Mouse (Mus musculus) lung, postnatal 0 days (tissue): Measurements from ENCODE around the gene Trmt44. TPM values are rescaled to one million over a fixed set of nuclear protein-coding genes. Genes with fewer than 3 reads are reported as not detected.

Experiments
- ATAC-seq: fragments of 200-750 bp; cut with Nextera tagmentation; 2 replicates; pipeline ENCODE4 v1.8.0; 2017; ENCODE audit warnings: moderate library complexity
- DNase-seq: peaks from one replicate; pipeline ENCODE4 v3.0.0-alpha.2; 2016; ENCODE audit warnings: low spot score
- H3K27ac ChIP-seq: fragments of 300-500 bp; sonication (generic); 2 replicates; pipeline ENCODE4 v1.5.1; 2014; ENCODE audit warnings: antibody characterized with exemption, mild to moderate bottlenecking, low read length, mixed read lengths
- H3K27me3 ChIP-seq: fragments of 300-500 bp; sonication (generic); replicated peaks from 2 replicates; pipeline ENCODE4 v1.6.1; 2014; ENCODE audit warnings: low read length, mixed read lengths; ENCODE audit not compliant: insufficient read depth
- H3K36me3 ChIP-seq: fragments of 300-500 bp; sonication (generic); 2 replicates; pipeline ENCODE4 v1.6.1; 2014; ENCODE audit warnings: low read length, mixed read lengths; ENCODE audit not compliant: insufficient read depth
- H3K4me1 ChIP-seq: fragments of 300-500 bp; sonication (generic); 2 replicates; pipeline ENCODE4 v1.6.1; 2014; ENCODE audit warnings: antibody characterized with exemption, low read depth, low read length, mixed read lengths; ENCODE audit not compliant: insufficient read depth
- H3K4me2 ChIP-seq: fragments of 300-500 bp; sonication (generic); replicated peaks from 2 replicates; pipeline ENCODE4 v1.6.1; 2014; ENCODE audit warnings: low read depth, mild to moderate bottlenecking, low read length, moderate library complexity, mixed read lengths
- H3K4me3 ChIP-seq: fragments of 300-500 bp; sonication (generic); 2 replicates; pipeline ENCODE4 v1.5.1; 2014; ENCODE audit warnings: low read depth, low read length
- H3K9ac ChIP-seq: fragments of 300-500 bp; sonication (generic); replicated peaks from 2 replicates; pipeline ENCODE4 v1.6.1; 2014; ENCODE audit warnings: low read depth, mild to moderate bottlenecking
- H3K9me3 ChIP-seq: fragments of 300-500 bp; sonication (generic); 2 replicates; pipeline ENCODE4 v1.6.1; 2016; ENCODE audit warnings: low read length, mixed read lengths
- CTCF ChIP-seq: IDR thresholded peaks from 2 replicates; pipeline ENCODE4 v1.5.1; 2016; ENCODE audit warnings: antibody characterized with exemption, mild to moderate bottlenecking
- EP300 ChIP-seq: IDR thresholded peaks from 2 replicates; pipeline ENCODE4 v1.6.1; 2016; ENCODE audit warnings: antibody characterized with exemption, mild to moderate bottlenecking, control low read depth
- WGBS: fragments of 180-500 bp; shearing (Covaris S2); extraction: QIAGEN DNeasy Blood & Tissue Kit; methylation state at CpG from one replicate; pipeline ENCODE4 v1.1.7; 2014; 5-methylcytosine and 5-hydroxymethylcytosine counted together
- polyA plus RNA-seq: library from polyadenylated mRNA; unstranded; fragments of >200 nt; fragmentation: Nextera tagmentation; extraction: Ambion mirVana; gene quantifications from 2 replicates; pipeline ENCODE4 v1.2.1, GENCODE M21; 2015

The Trmt44 gene
- polyA plus RNA-seq, 1 experiment from 2014 or later, result 3.4 TPM

DNA sequence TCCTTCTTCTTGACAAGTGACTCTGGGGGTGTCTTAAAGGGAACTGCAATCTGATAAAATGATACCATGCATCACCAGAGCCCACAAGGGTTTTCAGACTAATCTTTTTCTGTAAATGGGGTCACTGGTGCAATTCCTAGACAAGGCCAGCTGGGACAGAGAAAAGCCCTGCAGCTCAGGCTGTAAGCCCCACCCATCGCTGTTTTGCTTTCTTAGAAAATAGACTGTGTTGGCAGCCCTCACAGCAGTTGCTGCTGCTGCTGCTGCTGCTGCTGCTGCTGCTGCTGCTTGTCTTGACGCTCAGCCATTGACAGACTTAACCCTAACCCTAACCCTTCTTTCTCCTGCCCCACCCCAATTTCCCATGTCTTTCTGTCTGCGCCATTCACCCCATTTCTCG, 35.3 kb downstream of the Trmt44 start:
- H3K4me3 ChIP-seq, result no peak overlapping the region
- ATAC-seq (no peak), DNase-seq (peak; percentile 22)
- 59% methylated on average over 4 of the region's 4 CpGs for WGBS
- no peak overlapping the region for H3K9ac ChIP-seq
- H3K4me2 ChIP-seq, result no peak overlapping the region
- no peaks in the 10 kb centered on the region for H3K27me3 ChIP-seq
- H3K36me3 ChIP-seq, result no peaks in the 10 kb centered on the region
- TF ChIP-seq CTCF, result no peak
- TF ChIP-seq EP300, result no peak
- H3K4me1 ChIP-seq, result no peaks in the 10 kb centered on the region
- H3K27ac ChIP-seq, result no peak overlapping the region
- H3K9me3 ChIP-seq, result no peaks in the 10 kb centered on the region

DNA sequence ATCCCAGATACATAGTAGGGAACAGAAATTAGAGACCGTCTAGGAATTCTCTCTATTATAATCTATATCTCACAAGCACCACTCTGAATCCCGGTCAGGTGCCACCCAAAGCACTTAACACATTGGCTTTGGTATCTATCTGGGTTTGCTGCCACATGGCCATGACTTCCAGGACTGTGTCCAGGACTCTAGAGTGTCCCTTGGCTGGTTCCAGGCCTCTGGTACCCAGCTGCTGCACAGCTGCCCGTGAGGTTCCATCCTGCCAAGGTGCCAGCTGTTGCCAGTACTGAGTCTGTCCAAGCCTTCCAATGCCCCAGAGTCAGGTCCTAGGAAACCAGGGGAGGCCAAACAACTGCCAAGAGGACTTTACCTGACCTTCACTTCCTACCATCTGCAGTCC, 36.8 kb downstream of the Trmt44 start:
- no peak for ATAC-seq
- DNase-seq, result no peak
- H3K27ac ChIP-seq, result no peak overlapping the region
- TF ChIP-seq CTCF (no peak), EP300 (no peak)
- no peak overlapping the region for H3K4me2 ChIP-seq
- whole genome bisulfite sequencing, result 81% methylated on average over 3 of the region's 3 CpGs
- no peak overlapping the region for H3K4me3 ChIP-seq
- H3K9me3 ChIP-seq, result no peaks in the 10 kb centered on the region
- H3K36me3 ChIP-seq, result no peaks in the 10 kb centered on the region
- no peaks in the 10 kb centered on the region for H3K4me1 ChIP-seq
- H3K27me3 ChIP-seq, result no peaks in the 10 kb centered on the region
- H3K9ac ChIP-seq, result no peak overlapping the region

DNA sequence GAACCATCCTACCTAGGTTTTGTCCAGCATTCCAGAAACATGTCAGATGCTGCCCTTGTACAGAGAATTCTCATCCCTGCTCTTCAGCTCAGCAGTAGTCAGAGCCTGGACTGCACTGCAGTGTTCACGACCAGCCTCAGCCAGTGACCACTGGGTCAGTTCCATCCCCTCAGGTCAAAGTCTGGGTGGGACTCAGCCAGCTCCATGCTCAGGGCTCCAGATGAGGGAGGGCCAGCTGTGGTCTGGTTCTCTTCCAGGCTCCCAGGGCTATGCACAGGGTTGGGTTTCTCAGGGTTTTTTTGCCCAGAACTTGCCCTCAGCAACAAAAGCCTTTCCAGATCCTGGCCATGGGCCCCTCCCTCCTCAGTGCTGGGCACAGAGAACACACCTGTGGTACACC, 37.4 kb downstream of the Trmt44 start:
- H3K4me3 ChIP-seq, result no peak overlapping the region
- WGBS, result 50% methylated on average over 1 of the region's 1 CpGs
- H3K27me3 ChIP-seq, result no peaks in the 10 kb centered on the region
- H3K9ac ChIP-seq, result no peak overlapping the region
- no peak overlapping the region for H3K27ac ChIP-seq
- TF ChIP-seq EP300, result no peak
- no peak for TF ChIP-seq CTCF
- no peaks in the 10 kb centered on the region for H3K4me1 ChIP-seq
- ATAC-seq, result no peak
- H3K4me2 ChIP-seq, result no peak overlapping the region
- H3K9me3 ChIP-seq, result no peaks in the 10 kb centered on the region
- H3K36me3 ChIP-seq, result no peaks in the 10 kb centered on the region
- no peak for DNase-seq

DNA sequence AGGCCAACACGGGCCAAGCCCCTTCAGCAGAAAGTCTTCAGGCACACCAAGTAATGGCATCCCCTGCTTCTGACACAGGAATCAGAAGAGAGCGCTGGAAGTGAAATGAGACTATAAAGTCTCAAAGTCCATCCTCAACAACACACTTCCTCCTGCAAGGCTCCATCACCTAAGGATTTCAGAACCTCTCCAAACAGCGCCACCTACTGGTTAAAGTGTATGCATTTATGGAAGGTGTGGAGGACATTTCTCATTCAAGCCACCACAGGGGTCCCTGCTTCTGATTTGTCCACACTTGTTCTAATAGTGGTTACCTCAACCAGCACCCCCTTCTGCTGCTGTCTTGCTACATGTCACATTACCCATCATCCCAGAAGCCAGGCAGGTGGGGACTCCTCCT, 38.6 kb downstream of the Trmt44 start:
- H3K36me3 ChIP-seq, result no peaks in the 10 kb centered on the region
- H3K4me1 ChIP-seq, result no peaks in the 10 kb centered on the region
- no peak overlapping the region for H3K4me3 ChIP-seq
- TF ChIP-seq EP300 (no peak), CTCF (peak; percentile 51)
- no peak overlapping the region for H3K9ac ChIP-seq
- ATAC-seq, result no peak
- H3K27me3 ChIP-seq, result no peaks in the 10 kb centered on the region
- DNase-seq, result no peak
- WGBS, result 56% methylated on average over 3 of the region's 3 CpGs
- no peak overlapping the region for H3K4me2 ChIP-seq
- H3K27ac ChIP-seq, result no peak overlapping the region
- H3K9me3 ChIP-seq, result no peaks in the 10 kb centered on the region

DNA sequence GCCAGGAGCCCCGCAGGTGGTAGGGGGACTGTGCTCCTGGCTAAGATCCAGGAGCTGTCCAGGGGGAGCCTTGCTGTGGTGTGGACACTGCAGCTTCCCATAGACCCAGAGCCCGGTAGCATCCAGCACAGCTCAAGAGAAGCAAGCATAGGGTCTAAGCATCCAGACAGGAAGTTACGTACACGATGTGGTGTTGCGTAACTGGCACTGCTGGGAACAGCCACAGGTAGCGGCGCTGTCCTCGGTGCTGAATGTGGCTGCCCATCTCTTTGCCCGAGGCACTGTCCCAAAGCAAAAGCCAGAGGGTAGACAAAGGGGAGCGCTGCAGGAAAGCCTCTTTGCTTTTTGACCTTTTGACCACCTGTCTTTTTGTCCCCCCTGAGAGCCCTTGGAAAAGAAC, 43.3 kb downstream of the Trmt44 start:
- Histone ChIP-seq H3K4me2 (no peak overlapping the region), H3K27me3 (no peaks in the 10 kb centered on the region), H3K27ac (no peak overlapping the region), H3K9ac (no peak overlapping the region), H3K4me3 (no peak overlapping the region), H3K4me1 (no peaks in the 10 kb centered on the region), H3K9me3 (no peaks in the 10 kb centered on the region), H3K36me3 (no peaks in the 10 kb centered on the region)
- DNase-seq (peak; percentile 68), ATAC-seq (no peak)
- WGBS, result 14% methylated on average over 10 of the region's 10 CpGs
- no peak for TF ChIP-seq CTCF

DNA sequence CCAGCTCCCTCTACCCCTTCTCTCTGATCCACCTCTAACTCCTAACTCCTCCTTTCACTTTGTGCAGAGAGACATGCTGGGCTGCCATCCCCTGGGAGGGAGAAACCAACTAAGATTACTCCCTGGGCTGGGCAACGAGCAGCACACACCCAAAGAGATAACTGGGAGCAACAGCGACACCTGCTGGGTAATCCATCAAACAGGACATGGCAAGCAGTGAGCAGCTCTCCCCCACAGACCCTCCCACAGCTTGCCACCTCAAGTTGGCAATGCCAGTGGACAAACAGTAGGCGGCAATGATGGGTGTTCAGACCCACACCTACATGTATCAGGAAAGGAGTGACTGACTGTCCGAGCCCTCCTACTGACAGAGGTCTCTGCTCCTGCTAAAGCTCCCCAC, 44.4 kb downstream of the Trmt44 start:
- Histone ChIP-seq H3K4me3 (no peak overlapping the region), H3K36me3 (no peaks in the 10 kb centered on the region), H3K4me1 (no peaks in the 10 kb centered on the region), H3K4me2 (no peak overlapping the region), H3K9me3 (no peaks in the 10 kb centered on the region), H3K9ac (no peak overlapping the region), H3K27me3 (peaks cover 4% of the 10 kb centered on the region; the same call in 1 of the 2 replicates), H3K27ac (no peak overlapping the region)
- ATAC-seq, result no peak
- DNase-seq, result peak; percentile 50
- TF ChIP-seq CTCF, result peak; percentile 64
- no peak for TF ChIP-seq EP300
- 18% methylated on average over 4 of the region's 4 CpGs for WGBS

DNA sequence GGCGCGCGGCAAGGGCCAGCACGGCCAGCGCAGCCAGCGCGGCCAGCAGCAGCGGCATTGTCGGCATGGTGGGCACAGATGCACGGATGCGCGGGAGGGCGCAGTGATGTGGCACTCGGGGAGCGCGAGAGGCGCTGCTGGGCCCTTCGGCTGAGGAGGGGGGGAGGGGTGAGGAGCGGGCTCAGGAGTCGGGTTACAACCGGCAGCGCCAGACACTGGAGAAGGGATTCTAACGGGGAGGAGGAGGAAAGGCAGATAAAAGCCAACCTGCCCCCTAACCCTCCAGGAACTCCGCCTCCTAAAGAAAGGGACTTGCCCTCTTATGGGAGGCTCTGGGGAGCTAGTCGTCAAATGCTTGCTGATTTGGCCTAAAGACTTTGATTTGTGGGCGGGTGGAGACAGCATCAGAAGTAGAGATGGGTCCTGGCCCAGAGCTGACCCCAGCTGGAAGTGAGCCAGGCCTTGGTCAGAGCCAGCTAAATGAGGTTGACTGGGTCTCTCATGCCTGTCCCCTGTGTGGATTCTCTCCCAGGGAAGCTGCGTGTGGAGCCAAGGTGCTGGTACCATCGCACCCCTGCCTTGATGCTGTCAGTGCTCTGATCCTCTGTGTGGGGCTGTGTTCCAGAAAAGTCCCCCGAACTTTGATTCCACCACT, 49.3 kb downstream of the Trmt44 start, which contains the start of gene Cpz:
Gene Cpz, minus strand, starts transcription at position 230 of the 655 bp plus-strand sequence.
- H3K4me1 ChIP-seq, result no peaks in the 10 kb centered on the region
- ATAC-seq (peak; percentile 73), DNase-seq (peak; percentile 76)
- H3K36me3 ChIP-seq, result no peaks in the 10 kb centered on the region
- 0 out of 2 replicates have a peak within 1 kb of the TSS, but pooled peaks have one; percentile 5 for H3K4me2 ChIP-seq
- TF ChIP-seq CTCF, result peak; percentile 35; the same call in 1 of the 2 replicates
- no peak for TF ChIP-seq EP300
- H3K27me3 ChIP-seq, result peaks cover 19% of the 10 kb centered on the region; the same call in 1 of the 2 replicates
- H3K27ac ChIP-seq, result no peak within 1 kb of the TSS
- WGBS, result 1% methylated on average over 26 of the region's 29 CpGs
- no peaks in the 10 kb centered on the region for H3K9me3 ChIP-seq
- no peak within 1 kb of the TSS for H3K4me3 ChIP-seq
- H3K9ac ChIP-seq, result no peak within 1 kb of the TSS
